Mouse (Mus musculus): ENCODE data around the gene Stard10.

DNA sequence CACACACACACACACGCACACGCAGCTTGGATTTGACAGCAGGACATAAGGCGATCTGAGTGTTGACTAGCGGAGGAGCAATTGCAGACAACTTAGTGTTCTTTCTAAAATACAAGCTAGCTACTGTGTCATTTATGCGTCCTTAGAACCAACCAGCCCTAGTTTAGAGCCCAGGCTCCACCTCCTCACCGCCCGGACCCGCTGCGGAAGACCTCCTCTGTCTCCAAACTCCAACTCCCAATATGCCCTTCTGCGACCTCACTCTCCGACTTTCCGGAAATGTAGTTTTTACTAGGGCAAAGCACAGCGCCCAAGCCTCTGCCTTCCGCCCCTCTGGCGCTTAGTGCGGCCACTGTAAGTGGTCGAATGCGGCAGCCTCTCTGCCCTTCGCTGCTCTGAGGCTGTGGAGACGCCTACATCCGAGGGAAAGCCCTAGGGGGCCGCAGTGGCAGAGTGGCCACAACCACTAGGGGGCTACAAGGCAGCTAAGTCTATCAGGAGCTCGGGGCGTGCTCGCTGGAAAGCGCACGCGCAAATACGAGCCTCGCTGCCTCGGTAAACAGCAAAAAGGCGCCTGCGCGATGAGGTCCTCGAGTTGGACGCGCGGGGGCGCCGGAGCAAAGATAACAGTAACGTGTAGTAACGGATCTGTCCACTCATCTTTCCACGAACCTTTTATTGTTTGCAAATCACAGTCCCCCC lies 6.4 kb upstream of the Stard10 start:
- peak; percentile 77; the same call in 1 of the 2 replicates for TF ChIP-seq EP300 (IDR thresholded peaks at IDR 0.05; ENCODE audit: low read depth)
- peak; percentile 91 for TF ChIP-seq CTCF (IDR thresholded peaks at IDR 0.05; ENCODE audit: low read depth)

Data from heart, postnatal 0 days (tissue).